Mouse (Mus musculus) CH12.LX (cell line): ENCODE results near the gene Slc44a5.

Experiments
- CTCF ChIP-seq, 2 experiments: IDR thresholded peaks in 1 of 2; conservative IDR thresholded peaks in 1 of 2; 2 replicates each; pipeline ENCODE4 v1.5.1; 2011 to 2012; ENCODE audit warnings: low read depth in 2 of 2, low read length in 2 of 2, improper control_type of control experiment in 1 of 2, inconsistent platforms in 1 of 2, mild to moderate bottlenecking in 1 of 2, moderate library complexity in 1 of 2
- ELF1 ChIP-seq: IDR thresholded peaks from 2 replicates; pipeline ENCODE4 v1.6.1; 2014; ENCODE audit warnings: low read depth, mild to moderate bottlenecking, inconsistent platforms, low read length, improper control_type of control experiment
- EP300 ChIP-seq: IDR thresholded peaks from 2 replicates; pipeline ENCODE4 v1.6.1; 2011; ENCODE audit warnings: low read length, improper control_type of control experiment
- ETS1 ChIP-seq: conservative IDR thresholded peaks from 2 replicates; pipeline ENCODE4 v1.6.1; 2012; ENCODE audit warnings: low read depth, mild to moderate bottlenecking, inconsistent platforms, low read length, improper control_type of control experiment, moderate library complexity
- JUND ChIP-seq: conservative IDR thresholded peaks from 2 replicates; pipeline ENCODE4 v1.6.1; 2011; ENCODE audit warnings: low read depth, low read length, improper control_type of control experiment
- KAT2A ChIP-seq: IDR thresholded peaks from 2 replicates; pipeline ENCODE4 v1.6.1; 2012; ENCODE audit warnings: low read length, improper control_type of control experiment, inconsistent platforms; ENCODE audit not compliant: insufficient replicate concordance
- MAZ ChIP-seq: IDR thresholded peaks from 2 replicates; pipeline ENCODE4 v1.6.1; 2012; ENCODE audit warnings: low read depth, mild to moderate bottlenecking, inconsistent platforms, low read length, improper control_type of control experiment, moderate library complexity
- POLR2A ChIP-seq: IDR thresholded peaks from 2 replicates; pipeline ENCODE4 v1.6.1; 2011; ENCODE audit warnings: low read depth, mild to moderate bottlenecking, improper control_type of control experiment, low read length
- POLR2AphosphoS2 ChIP-seq: IDR thresholded peaks from 2 replicates; pipeline ENCODE4 v1.6.1; 2011; ENCODE audit warnings: low read depth, low read length, improper control_type of control experiment
- RCOR1 ChIP-seq: conservative IDR thresholded peaks from 2 replicates; pipeline ENCODE4 v1.6.1; 2012; ENCODE audit warnings: low read depth, mild to moderate bottlenecking, inconsistent platforms, low read length, improper control_type of control experiment
- TBP ChIP-seq: conservative IDR thresholded peaks from 2 replicates; pipeline ENCODE4 v1.6.1; 2011; ENCODE audit warnings: low read depth, low read length, improper control_type of control experiment
- UBTF ChIP-seq: IDR thresholded peaks from 2 replicates; pipeline ENCODE4 v1.6.1; 2012; ENCODE audit warnings: low read depth, mild to moderate bottlenecking, inconsistent platforms, low read length, improper control_type of control experiment, moderate library complexity
- USF1 ChIP-seq: IDR thresholded peaks from 2 replicates; pipeline ENCODE4 v1.6.1; 2014; ENCODE audit warnings: low read depth, mild to moderate bottlenecking, inconsistent platforms, low read length, improper control_type of control experiment
- ZC3H11A ChIP-seq: IDR thresholded peaks from 2 replicates; pipeline ENCODE4 v1.6.1; 2012; ENCODE audit warnings: low read depth, mild to moderate bottlenecking, inconsistent platforms, low read length, improper control_type of control experiment

DNA sequence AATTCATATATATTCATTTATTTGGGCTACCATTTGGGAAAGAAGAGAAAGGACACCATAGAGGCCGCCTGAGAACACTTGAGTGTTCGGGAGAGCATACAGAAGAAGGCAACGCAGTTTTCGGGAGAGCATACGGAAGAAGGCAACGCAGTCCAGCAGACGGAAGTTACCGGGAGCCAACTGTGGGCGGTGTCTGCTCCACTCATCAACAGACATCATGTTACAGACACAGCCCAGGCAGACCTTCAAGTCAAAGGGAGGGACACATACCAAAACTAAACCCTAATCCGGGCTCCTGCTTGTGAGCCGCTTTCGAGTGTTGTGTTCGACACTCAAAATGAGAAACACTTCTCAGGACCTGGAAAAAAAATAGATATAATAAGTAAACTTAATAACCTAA is 31.6 kb upstream of the Slc44a5 start:
- TF ChIP-seq CTCF (conservative IDR thresholded peaks at IDR 0.05 in 1 of 2, IDR thresholded peaks at IDR 0.05 in 1 of 2; ENCODE audit: low read depth in 2 of 2, low read length in 2 of 2) (no peak), ZC3H11A (no peak), EP300 (no peak), MAZ (no peak), JUND (no peak), ELF1 (no peak), RCOR1 (no peak), POLR2AphosphoS2 (no peak), ETS1 (no peak), TBP (no peak), POLR2A (no peak), USF1 (no peak), UBTF (no peak), KAT2A (no peak)
